Mouse (Mus musculus): Measurements from ENCODE around the gene Bak1.
A peak's percentile ranks its signal among the peaks of the same experiment; 100 is the strongest.

Gene Bak1

GRCm38 (mm10) chr17:27048445-27049239 is 19.8 kb upstream of the Bak1 start:
- DNase-seq (ENCODE audit: low read depth): no peak

- DNase-seq (ENCODE audit: low read depth): no peak
Measured at GRCm38 (mm10) chr17:27047762-27048444, 19.1 kb upstream of the Bak1 start.

- no peak for DNase-seq (ENCODE audit: low read depth)
Measured at GRCm38 (mm10) chr17:27045164-27045563, 16.4 kb upstream of the Bak1 start.

GRCm38 (mm10) chr17:27042840-27043239 is 14.0 kb upstream of the Bak1 start:
- DNase-seq (ENCODE audit: low read depth): no peak

GRCm38 (mm10) chr17:27041787-27042055 is 12.9 kb upstream of the Bak1 start:
- DNase-seq (ENCODE audit: low read depth): no peak

- no peak for DNase-seq (ENCODE audit: low read depth)
Measured at GRCm38 (mm10) chr17:27041046-27041786, 12.4 kb upstream of the Bak1 start.

- no peak for DNase-seq (ENCODE audit: low read depth)
Measured at GRCm38 (mm10) chr17:27040304-27041045, 11.7 kb upstream of the Bak1 start.

- no peak for DNase-seq (ENCODE audit: low read depth)
Measured at GRCm38 (mm10) chr17:27039432-27040102, 10.8 kb upstream of the Bak1 start.

GRCm38 (mm10) chr17:27038335-27039050 is 9.7 kb upstream of the Bak1 start:
- DNase-seq (ENCODE audit: low read depth): no peak

- DNase-seq (ENCODE audit: low read depth): no peak
Measured at GRCm38 (mm10) chr17:27036465-27036864, 7.7 kb upstream of the Bak1 start.

GRCm38 (mm10) chr17:27032869-27033268 is 4.1 kb upstream of the Bak1 start:
- DNase-seq (ENCODE audit: low read depth): peak; percentile 78

GRCm38 (mm10) chr17:27032328-27032727 is 3.5 kb upstream of the Bak1 start:
- DNase-seq (ENCODE audit: low read depth): no peak

GRCm38 (mm10) chr17:27030896-27031295 is 2.1 kb upstream of the Bak1 start:
- DNase-seq (ENCODE audit: low read depth): no peak

GRCm38 (mm10) chr17:27029431-27029830 is 622 bp upstream of the Bak1 start:
- no peak for DNase-seq (ENCODE audit: low read depth)

GRCm38 (mm10) chr17:27028284-27028795 is 469 bp downstream of the Bak1 start:
- DNase-seq (ENCODE audit: low read depth): peak; percentile 76

- DNase-seq (ENCODE audit: low read depth): no peak
Measured at GRCm38 (mm10) chr17:27027460-27028283, 1.1 kb downstream of the Bak1 start.

- DNase-seq (ENCODE audit: low read depth): no peak
Measured at GRCm38 (mm10) chr17:27025951-27026350, 2.9 kb downstream of the Bak1 start.

GRCm38 (mm10) chr17:27025326-27025902 is 3.4 kb downstream of the Bak1 start:
- no peak for DNase-seq (ENCODE audit: low read depth)

- DNase-seq (ENCODE audit: low read depth): no peak
Measured at GRCm38 (mm10) chr17:27023342-27023741, 5.5 kb downstream of the Bak1 start.

- no peak for DNase-seq (ENCODE audit: low read depth)
Measured at GRCm38 (mm10) chr17:27021736-27022135, 7.1 kb downstream of the Bak1 start.

All from c-Kit-positive CD71-negative TER-119-negative erythroid progenitor cells, embryonic 14.5 days (primary cell).